Mouse (Mus musculus) kidney, adult 2 months (tissue): ENCODE measurements at regions not wholly inside any gene's neighbourhood (a gene's known extent, or its start where the extent isn't known, plus 50 kb on each side); places are given as distances from the start of the nearest gene placed in this dataset.

Experiments used
- CTCF ChIP-seq: fragments of 200-500 bp; conservative IDR thresholded peaks from 2 replicates; pipeline ENCODE4 v1.5.1; 2011; ENCODE audit warnings: low read depth, mild to moderate bottlenecking, control low read depth, low read length, moderate library complexity, mixed read lengths; ENCODE audit not compliant: insufficient read depth, insufficient read length
- POLR2A ChIP-seq: fragments of 200-500 bp; IDR thresholded peaks from one replicate; pipeline ENCODE4 v1.6.1; 2011; ENCODE audit warnings: low read depth, low read length, control low read depth

DNA sequence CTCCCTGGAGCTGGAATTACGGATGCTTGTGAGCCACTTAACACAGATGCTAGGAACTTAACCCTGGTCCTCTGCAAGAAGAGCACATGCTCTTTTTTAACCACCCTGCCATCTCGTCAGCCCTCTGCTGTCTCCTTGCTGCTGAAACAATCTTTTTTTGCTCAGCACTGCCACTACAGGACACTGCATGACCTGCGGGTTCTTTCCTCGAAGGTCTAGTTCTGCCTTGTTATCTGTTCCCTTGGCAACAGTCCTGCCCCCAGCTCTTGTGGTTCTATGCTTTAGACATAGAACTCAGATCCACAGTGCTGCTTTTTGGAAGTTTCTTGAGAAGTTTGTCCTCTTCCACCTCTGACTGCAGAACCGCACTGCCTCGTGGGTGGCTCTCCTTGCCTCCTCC, 104.6 kb upstream of the Smad3 start:
- TF ChIP-seq POLR2A, result no peak
- no peak; the same call in 1 of the 2 replicates for TF ChIP-seq CTCF
